Mouse (Mus musculus): ENCODE data around the gene Mtap. TPM values are rescaled to one million over a fixed set of nuclear protein-coding genes. Genes with fewer than 3 reads are reported as not detected.

Gene Mtap
- polyA plus RNA-seq, 1 experiment from 2014 or later: 61.0 TPM

- Histone ChIP-seq H3K4me2 (no peak overlapping the region), H3K4me3 (replicated peaks) (no peak overlapping the region), H3K9me3 (no peaks in the 10 kb centered on the region), H3K27me3 (replicated peaks) (no peaks in the 10 kb centered on the region), H3K9ac (no peak overlapping the region), H3K4me1 (no peaks in the 10 kb centered on the region), H3K27ac (no peak overlapping the region), H3K36me3 (no peaks in the 10 kb centered on the region)
- no peak for ATAC-seq (ENCODE audit: insufficient read depth, low FRiP score, low read depth)
These were observed 17.0 kb upstream of the Mtap start for GRCm38 (mm10) chr4:89119900-89120299.

- no peaks in the 10 kb centered on the region for H3K36me3 ChIP-seq
These were observed 16.6 kb upstream of the Mtap start for GRCm38 (mm10) chr4:89120353-89120752.

GRCm38 (mm10) chr4:89123446-89124243 is 13.3 kb upstream of the Mtap start:
- WGBS: 49% methylated on average over 16 of the region's 16 CpGs
- Histone ChIP-seq H3K9ac (no peak overlapping the region), H3K4me1 (no peaks in the 10 kb centered on the region), H3K4me3 (replicated peaks) (no peak overlapping the region), H3K4me2 (no peak overlapping the region), H3K27me3 (replicated peaks) (no peaks in the 10 kb centered on the region), H3K9me3 (no peaks in the 10 kb centered on the region), H3K36me3 (no peaks in the 10 kb centered on the region), H3K27ac (no peak overlapping the region)
- ATAC-seq (ENCODE audit: insufficient read depth, low FRiP score, low read depth): no peak

More at GRCm38 (mm10) chr4:89120353-89120752, 16.6 kb upstream of the Mtap start:
- no peak for ATAC-seq (ENCODE audit: insufficient read depth, low FRiP score, low read depth)
- Histone ChIP-seq H3K9me3 (no peaks in the 10 kb centered on the region), H3K9ac (no peak overlapping the region), H3K4me2 (no peak overlapping the region), H3K4me3 (replicated peaks) (no peak overlapping the region), H3K4me1 (no peaks in the 10 kb centered on the region), H3K27ac (no peak overlapping the region), H3K27me3 (replicated peaks) (no peaks in the 10 kb centered on the region)
- WGBS: 83% methylated on average over 5 of the region's 5 CpGs

- Histone ChIP-seq H3K9me3 (no peaks in the 10 kb centered on the region), H3K27me3 (replicated peaks) (no peaks in the 10 kb centered on the region), H3K4me1 (no peaks in the 10 kb centered on the region), H3K9ac (no peak overlapping the region), H3K4me3 (replicated peaks) (no peak overlapping the region), H3K4me2 (peak overlapping the region; percentile 39; the same call in 1 of the 2 replicates), H3K36me3 (no peaks in the 10 kb centered on the region), H3K27ac (no peak overlapping the region; the same call in 1 of the 2 replicates)
- WGBS: 45% methylated on average over 5 of the region's 5 CpGs
- ATAC-seq (ENCODE audit: insufficient read depth, low FRiP score, low read depth): no peak
These were observed 9.2 kb upstream of the Mtap start for GRCm38 (mm10) chr4:89127674-89128073.

GRCm38 (mm10) chr4:89128080-89128936 is 8.6 kb upstream of the Mtap start:
- H3K4me1 ChIP-seq: no peaks in the 10 kb centered on the region
- H3K4me2 ChIP-seq: peak overlapping the region; percentile 39
- no peak overlapping the region for H3K9ac ChIP-seq
- H3K4me3 ChIP-seq (replicated peaks): peak overlapping the region; percentile 2; the same call in 1 of the 2 replicates
- 19% methylated on average over 20 of the region's 20 CpGs for WGBS
- H3K9me3 ChIP-seq: no peaks in the 10 kb centered on the region
- ATAC-seq (ENCODE audit: insufficient read depth, low FRiP score, low read depth): peak; percentile 74
- peak overlapping the region; percentile 77; the same call in 1 of the 2 replicates for H3K27ac ChIP-seq
- H3K27me3 ChIP-seq (replicated peaks): no peaks in the 10 kb centered on the region
- no peaks in the 10 kb centered on the region for H3K36me3 ChIP-seq

- Histone ChIP-seq H3K27ac (peak overlapping the region; percentile 77; the same call in 1 of the 2 replicates), H3K4me3 (replicated peaks) (no peak overlapping the region), H3K36me3 (no peaks in the 10 kb centered on the region), H3K9ac (no peak overlapping the region), H3K4me2 (peak overlapping the region; percentile 39), H3K4me1 (no peaks in the 10 kb centered on the region), H3K27me3 (replicated peaks) (no peaks in the 10 kb centered on the region), H3K9me3 (no peaks in the 10 kb centered on the region)
- no peak for ATAC-seq (ENCODE audit: insufficient read depth, low FRiP score, low read depth)
- WGBS: 51% methylated on average over 5 of the region's 5 CpGs
These were observed 8.0 kb upstream of the Mtap start for GRCm38 (mm10) chr4:89128937-89129277.

- Histone ChIP-seq H3K36me3 (no peaks in the 10 kb centered on the region), H3K27me3 (replicated peaks) (no peaks in the 10 kb centered on the region), H3K27ac (no peak overlapping the region), H3K4me1 (no peaks in the 10 kb centered on the region), H3K9ac (no peak overlapping the region), H3K9me3 (no peaks in the 10 kb centered on the region), H3K4me2 (peak overlapping the region; percentile 41; the same call in 1 of the 2 replicates), H3K4me3 (replicated peaks) (no peak overlapping the region)
- no peak for ATAC-seq (ENCODE audit: insufficient read depth, low FRiP score, low read depth)
- WGBS: 3% methylated on average over 5 of the region's 5 CpGs
These were observed 7.5 kb upstream of the Mtap start for GRCm38 (mm10) chr4:89129311-89129913.

GRCm38 (mm10) chr4:89131795-89132194 is 5.1 kb upstream of the Mtap start:
- Histone ChIP-seq H3K36me3 (no peaks in the 10 kb centered on the region), H3K27me3 (replicated peaks) (no peaks in the 10 kb centered on the region), H3K4me3 (replicated peaks) (no peak overlapping the region), H3K9me3 (no peaks in the 10 kb centered on the region), H3K4me1 (peaks cover 5% of the 10 kb centered on the region; the same call in 1 of the 2 replicates), H3K9ac (no peak overlapping the region), H3K27ac (no peak overlapping the region), H3K4me2 (no peak overlapping the region)
- no peak for ATAC-seq (ENCODE audit: insufficient read depth, low FRiP score, low read depth)
- 80% methylated on average over 3 of the region's 3 CpGs for WGBS

- Histone ChIP-seq H3K9ac (no peak overlapping the region), H3K4me1 (peaks cover 20% of the 10 kb centered on the region; the same call in 1 of the 2 replicates), H3K27ac (no peak overlapping the region), H3K9me3 (no peaks in the 10 kb centered on the region), H3K36me3 (no peaks in the 10 kb centered on the region), H3K4me2 (peak overlapping the region; percentile 87), H3K4me3 (replicated peaks) (peak overlapping the region; percentile 93), H3K27me3 (replicated peaks) (no peaks in the 10 kb centered on the region)
- no peak for ATAC-seq (ENCODE audit: insufficient read depth, low FRiP score, low read depth)
- WGBS: 29% methylated on average over 3 of the region's 3 CpGs
These were observed 566 bp upstream of the Mtap start for GRCm38 (mm10) chr4:89136356-89136755.

GRCm38 (mm10) chr4:89137542-89138360 is 829 bp downstream of the Mtap start:
- Histone ChIP-seq H3K4me1 (peaks cover 20% of the 10 kb centered on the region; the same call in 1 of the 2 replicates), H3K9me3 (no peaks in the 10 kb centered on the region), H3K9ac (peak overlapping the region; percentile 86), H3K36me3 (no peaks in the 10 kb centered on the region), H3K4me2 (peak overlapping the region; percentile 87), H3K27me3 (replicated peaks) (no peaks in the 10 kb centered on the region), H3K4me3 (replicated peaks) (peak overlapping the region; percentile 93), H3K27ac (peak overlapping the region; percentile 93)
- ATAC-seq (ENCODE audit: insufficient read depth, low FRiP score, low read depth): peak; percentile 44
- WGBS: under 1% methylated on average over 36 of the region's 36 CpGs

GRCm38 (mm10) chr4:89138361-89138651 is 1.4 kb downstream of the Mtap start:
- 14% methylated on average over 4 of the region's 4 CpGs for WGBS
- no peak for ATAC-seq (ENCODE audit: insufficient read depth, low FRiP score, low read depth)

More at GRCm38 (mm10) chr4:89138361-89138651, 1.4 kb downstream of the Mtap start:
- H3K27ac ChIP-seq: peak overlapping the region; percentile 93
- H3K4me1 ChIP-seq: peaks cover 20% of the 10 kb centered on the region; the same call in 1 of the 2 replicates
- H3K36me3 ChIP-seq: no peaks in the 10 kb centered on the region
- H3K4me3 ChIP-seq (replicated peaks): peak overlapping the region; percentile 93
- no peaks in the 10 kb centered on the region for H3K9me3 ChIP-seq
- no peaks in the 10 kb centered on the region for H3K27me3 ChIP-seq (replicated peaks)
- no peak overlapping the region for H3K9ac ChIP-seq
- H3K4me2 ChIP-seq: peak overlapping the region; percentile 87
